Mouse (Mus musculus): ENCODE data around the gene Fam222b.

- TF ChIP-seq POLR2A (IDR thresholded peaks at IDR 0.05; ENCODE audit: borderline replicate concordance, extremely low read depth, low read depth, low read length) (no peak), CTCF (IDR thresholded peaks at IDR 0.05; ENCODE audit: insufficient read depth, low read length) (no peak)
Observed at GRCm38 (mm10) chr11:78044758-78045251, 49.7 kb upstream of the Fam222b start.
